Mouse (Mus musculus) T-cell, adult 2 months (primary cell): ENCODE measurements around the gene Nup50.

Experiments used
- DNase-seq: peaks from one replicate; pipeline ENCODE4 v3.0.0; 2022; ENCODE audit warnings: low spot score

Nup50 gene

GRCm38 (mm10) chr15:84989098-84989497 is 65.9 kb downstream of the Nup50 start:
- DNase-seq, result no peak

- DNase-seq, result no peak
Measured at GRCm38 (mm10) chr15:84989771-84990170, 66.6 kb downstream of the Nup50 start.
